Mouse (Mus musculus) bone marrow, adult 2 months (tissue): ENCODE data around the gene Gm5767. TPM values are rescaled to one million over a fixed set of nuclear protein-coding genes. Genes with fewer than 3 reads are reported as not detected.

Experiments used
- H3K27ac ChIP-seq: fragments of 200-500 bp; 2 replicates; pipeline ENCODE4 v1.5.1; 2012; ENCODE audit warnings: low read depth, mild to moderate bottlenecking, control low read depth, inconsistent platforms, low read length; ENCODE audit not compliant: control insufficient read depth, poor library complexity, insufficient read depth
- H3K4me1 ChIP-seq: fragments of 200-500 bp; 2 replicates; pipeline ENCODE4 v1.6.1; 2011; ENCODE audit warnings: low read length; ENCODE audit not compliant: control insufficient read depth, insufficient read depth
- H3K4me3 ChIP-seq: fragments of 200-500 bp; replicated peaks from 2 replicates; pipeline ENCODE3; 2011; ENCODE audit warnings: mild to moderate bottlenecking, low read depth, low read length, control low read depth; ENCODE audit not compliant: control insufficient read depth
- CTCF ChIP-seq: fragments of 200-500 bp; IDR thresholded peaks from 2 replicates; pipeline ENCODE4 v1.5.1; 2011; ENCODE audit warnings: low read length, control low read depth; ENCODE audit not compliant: control insufficient read depth, insufficient read depth
- POLR2A ChIP-seq: fragments of 200-500 bp; IDR thresholded peaks from 2 replicates; pipeline ENCODE4 v1.6.1; 2011; ENCODE audit warnings: low read depth, mild to moderate bottlenecking, control low read depth, low read length, borderline replicate concordance; ENCODE audit not compliant: control insufficient read depth
- WGBS: fragments of 180-500 bp; shearing (Covaris S2); methylation state at CpG from one replicate; pipeline ENCODE4 v1.1.7; 2018; 5-methylcytosine and 5-hydroxymethylcytosine counted together
- polyA plus RNA-seq: library from polyadenylated mRNA; stranded (reverse); fragments of >200 nt; gene quantifications from 2 replicates; pipeline ENCODE4 v1.2.4, GENCODE M21; 2011; ENCODE audit warnings: low replicate concordance; ENCODE audit not compliant: missing spikeins, insufficient read depth, insufficient read length

The Gm5767 gene
- polyA plus RNA-seq, 1 experiment, result not detected

DNA sequence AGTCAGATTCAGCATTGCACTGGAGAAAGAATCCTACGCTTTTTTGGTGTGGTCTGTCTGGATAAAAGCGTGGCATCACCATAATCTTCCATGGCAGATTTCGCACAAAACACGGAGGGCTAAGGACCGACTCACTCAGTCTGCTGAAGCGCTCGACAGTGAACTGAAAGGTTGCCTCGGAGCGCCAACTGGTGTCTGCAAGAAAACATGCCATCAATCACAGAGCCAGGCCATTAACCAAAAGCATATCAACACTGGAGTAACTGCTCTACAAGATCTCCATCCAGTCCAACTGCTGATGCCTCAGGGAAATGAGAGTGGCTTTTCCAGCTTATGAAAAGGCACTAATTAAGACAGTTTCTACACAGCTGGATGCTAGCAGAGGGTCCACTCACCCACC, 31.4 kb downstream of the Gm5767 start:
- TF ChIP-seq POLR2A (no peak), CTCF (no peak)
- Histone ChIP-seq H3K4me1 (no peaks in the 10 kb centered on the region), H3K4me3 (no peak overlapping the region), H3K27ac (no peak overlapping the region)
- 89% methylated on average over 9 of the region's 9 CpGs for WGBS

GRCm38 (mm10) chr16:8714851-8715250, 34.3 kb downstream of the Gm5767 start:
- H3K4me3 ChIP-seq, result no peak overlapping the region
- H3K27ac ChIP-seq, result no peak overlapping the region
- no peaks in the 10 kb centered on the region for H3K4me1 ChIP-seq
- 90% methylated on average over 5 of the region's 5 CpGs for WGBS
- TF ChIP-seq POLR2A, result no peak
- no peak for TF ChIP-seq CTCF

DNA sequence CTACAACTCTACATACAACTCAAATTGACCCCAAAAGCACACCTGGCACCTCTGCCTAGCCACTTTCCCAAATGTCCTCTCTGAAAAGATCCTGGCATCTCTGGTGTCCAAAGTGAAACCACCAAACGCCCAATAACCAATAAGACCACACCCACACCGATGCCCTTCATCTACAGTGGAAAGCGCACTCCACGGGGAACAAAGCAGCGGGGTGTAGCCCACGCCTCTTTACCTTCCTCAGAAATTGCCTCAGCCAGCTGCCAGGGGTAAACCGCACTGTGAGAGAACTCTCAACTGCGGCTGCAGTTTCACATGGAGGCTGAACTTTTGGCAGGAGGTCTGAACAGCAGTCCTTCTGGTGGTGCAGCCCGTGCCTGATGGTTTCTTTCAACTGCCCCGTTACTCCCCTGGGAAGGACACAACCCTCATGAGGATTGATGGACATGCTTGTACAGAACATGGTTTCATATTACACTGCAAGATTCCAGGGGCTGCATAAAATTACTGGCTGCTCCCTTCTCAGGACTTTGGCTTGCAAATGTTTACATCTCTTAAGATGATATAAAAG, 35.0 kb downstream of the Gm5767 start:
- Histone ChIP-seq H3K4me1 (no peaks in the 10 kb centered on the region), H3K4me3 (no peak overlapping the region), H3K27ac (no peak overlapping the region)
- TF ChIP-seq CTCF (no peak), POLR2A (no peak)
- 89% methylated on average over 10 of the region's 10 CpGs for WGBS

DNA sequence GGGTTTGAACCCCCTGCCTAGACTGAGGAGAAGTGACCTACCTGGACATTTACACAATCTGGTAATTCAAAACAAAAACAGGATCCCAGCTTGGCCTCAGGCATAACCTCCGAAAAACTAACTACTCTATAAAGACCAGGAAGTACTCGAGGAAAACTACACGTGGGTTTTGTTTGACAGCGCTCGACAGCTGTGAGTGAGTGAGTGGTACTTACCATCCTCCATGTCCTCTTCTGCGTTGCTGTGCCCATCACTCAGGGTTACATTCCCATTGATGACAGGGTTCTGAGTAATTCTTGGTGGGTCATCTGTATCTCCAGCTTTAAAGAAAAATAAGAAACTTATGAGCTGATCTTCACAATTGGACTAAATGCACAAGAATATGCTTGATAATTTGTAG, 35.7 kb downstream of the Gm5767 start:
- Histone ChIP-seq H3K27ac (no peak overlapping the region), H3K4me3 (no peak overlapping the region), H3K4me1 (no peaks in the 10 kb centered on the region)
- WGBS, result 68% methylated on average over 6 of the region's 6 CpGs
- TF ChIP-seq POLR2A (no peak), CTCF (no peak)

- 90% methylated on average over 10 of the region's 10 CpGs for WGBS
- TF ChIP-seq POLR2A (no peak), CTCF (no peak)
- no peaks in the 10 kb centered on the region for H3K4me1 ChIP-seq
- H3K4me3 ChIP-seq, result no peak overlapping the region
- H3K27ac ChIP-seq, result no peak overlapping the region
Measured at GRCm38 (mm10) chr16:8717744-8718143, 37.2 kb downstream of the Gm5767 start.

- Histone ChIP-seq H3K4me1 (no peaks in the 10 kb centered on the region; the same call in 1 of the 2 replicates), H3K4me3 (no peak overlapping the region), H3K27ac (no peak overlapping the region)
- WGBS, result 85% methylated on average over 4 of the region's 4 CpGs
- TF ChIP-seq CTCF, result no peak
- no peak for TF ChIP-seq POLR2A
Measured at GRCm38 (mm10) chr16:8720447-8720846, 39.9 kb downstream of the Gm5767 start.

DNA sequence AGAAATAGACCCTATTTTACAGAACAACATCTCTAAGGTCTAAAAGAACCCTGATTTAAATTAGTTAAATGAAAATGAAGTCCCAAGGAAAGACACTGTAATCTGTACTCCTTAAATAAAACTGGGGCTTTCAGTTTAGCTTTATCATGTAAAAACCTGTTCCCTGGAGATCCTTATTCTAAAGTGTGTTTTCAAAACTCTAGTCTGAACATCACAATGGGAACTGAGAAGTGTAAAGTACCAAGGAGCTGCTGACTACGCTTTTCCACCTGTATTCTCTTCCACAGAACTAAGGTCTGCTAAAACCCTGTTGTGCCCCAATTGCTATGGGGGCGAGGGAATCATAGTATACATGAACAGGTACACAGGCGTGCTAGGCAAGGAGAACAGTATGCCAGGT, 43.5 kb downstream of the Gm5767 start:
- Histone ChIP-seq H3K4me3 (no peak overlapping the region), H3K27ac (peak overlapping the region; percentile 34; the same call in 1 of the 2 replicates), H3K4me1 (peaks cover 2% of the 10 kb centered on the region)
- WGBS, result 91% methylated on average over 3 of the region's 3 CpGs
- TF ChIP-seq POLR2A (no peak), CTCF (no peak)

- H3K4me3 ChIP-seq, result no peak overlapping the region
- TF ChIP-seq POLR2A (no peak), CTCF (no peak)
- WGBS, result 81% methylated on average over 2 of the region's 2 CpGs
- H3K4me1 ChIP-seq, result peaks cover 6% of the 10 kb centered on the region
- H3K27ac ChIP-seq, result no peak overlapping the region
Measured at GRCm38 (mm10) chr16:8725807-8726206, 45.2 kb downstream of the Gm5767 start.
